Mouse (Mus musculus): Measurements from ENCODE around the gene Ddit4.

DNA sequence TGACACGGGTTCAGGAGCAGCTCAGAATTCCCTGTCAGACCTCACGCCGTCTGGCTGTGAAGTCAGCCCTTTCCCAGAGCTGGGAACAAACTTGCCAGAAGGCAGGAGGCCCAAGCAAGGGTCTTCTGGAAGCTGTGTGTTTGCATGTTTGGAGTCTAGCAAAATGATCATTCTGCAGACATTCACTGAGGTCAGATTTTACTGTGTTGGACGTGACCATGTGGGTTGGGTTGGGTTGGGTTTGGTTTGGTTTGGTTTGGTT is 51.5 kb downstream of the Ddit4 start:
- TF ChIP-seq POLR2A (IDR thresholded peaks at IDR 0.05; ENCODE audit: low read depth, low read length) = no peak
- no peak for TF ChIP-seq CTCF (IDR thresholded peaks at IDR 0.05; ENCODE audit: extremely low read depth, insufficient read length, insufficient replicate concordance, low read depth, low read length)
